Mouse (Mus musculus): Measurements from ENCODE around the gene Shmt2.

Shmt2 gene

GRCm38 (mm10) chr10:127476541-127476940 lies 45.7 kb downstream of the Shmt2 start:
- DNase-seq (ENCODE audit: low spot score): no peak

- no peak for DNase-seq (ENCODE audit: low spot score)
Measured at GRCm38 (mm10) chr10:127475175-127475574, 47.1 kb downstream of the Shmt2 start.

GRCm38 (mm10) chr10:127472722-127473121 lies 49.5 kb downstream of the Shmt2 start:
- DNase-seq (ENCODE audit: low spot score): no peak

GRCm38 (mm10) chr10:127471281-127471988 lies 50.8 kb downstream of the Shmt2 start:
- DNase-seq (ENCODE audit: low spot score): peak; percentile 16
